Mouse (Mus musculus) kidney, adult 2 months (tissue): ENCODE data around the gene Fkbp10. TPM values are rescaled to one million over a fixed set of nuclear protein-coding genes. Genes with fewer than 3 reads are reported as not detected.

Experiments
- DNase-seq: peaks from one replicate; pipeline ENCODE4 v3.0.0; 2021
- H3K27ac ChIP-seq: fragments of 200-500 bp; 2 replicates; pipeline ENCODE4 v1.5.1; 2012; ENCODE audit warnings: low read depth, low read length, control low read depth, inconsistent platforms; ENCODE audit not compliant: insufficient read depth
- H3K27me3 ChIP-seq: fragments of 200-500 bp; replicated peaks from 2 replicates; pipeline ENCODE4 v1.6.1; 2012; ENCODE audit warnings: mild to moderate bottlenecking, moderate library complexity, low read length, inconsistent platforms; ENCODE audit not compliant: control insufficient read depth, insufficient read depth
- H3K36me3 ChIP-seq: fragments of 200-500 bp; 2 replicates; pipeline ENCODE4 v1.6.1; 2012; ENCODE audit warnings: mild to moderate bottlenecking, moderate library complexity, low read length, inconsistent platforms; ENCODE audit not compliant: control insufficient read depth, insufficient read depth
- H3K4me1 ChIP-seq: fragments of 200-500 bp; 2 replicates; pipeline ENCODE4 v1.6.1; 2011; ENCODE audit warnings: low read length; ENCODE audit not compliant: control insufficient read depth, insufficient read depth
- H3K4me3 ChIP-seq: fragments of 200-500 bp; 2 replicates; pipeline ENCODE4 v1.5.1; 2011; ENCODE audit warnings: mild to moderate bottlenecking, low read depth, low read length, control low read depth; ENCODE audit not compliant: insufficient read depth
- CTCF ChIP-seq: fragments of 200-500 bp; conservative IDR thresholded peaks from 2 replicates; pipeline ENCODE4 v1.5.1; 2011; ENCODE audit warnings: low read depth, mild to moderate bottlenecking, control low read depth, low read length, moderate library complexity, mixed read lengths; ENCODE audit not compliant: insufficient read depth, insufficient read length
- POLR2A ChIP-seq: fragments of 200-500 bp; IDR thresholded peaks from one replicate; pipeline ENCODE4 v1.6.1; 2011; ENCODE audit warnings: low read depth, low read length, control low read depth
- WGBS: fragments of 180-500 bp; shearing (Covaris S2); methylation state at CpG from one replicate; pipeline ENCODE4 v1.1.7; 2018; 5-methylcytosine and 5-hydroxymethylcytosine counted together
- polyA plus RNA-seq: library from polyadenylated mRNA; depleted of rRNA; stranded (reverse); fragments of >200 nt; gene quantifications from 2 replicates; pipeline ENCODE4 v1.2.3, GENCODE M21; 2012

Fkbp10 gene
- polyA plus RNA-seq, 1 experiment = 12.5 TPM

DNA sequence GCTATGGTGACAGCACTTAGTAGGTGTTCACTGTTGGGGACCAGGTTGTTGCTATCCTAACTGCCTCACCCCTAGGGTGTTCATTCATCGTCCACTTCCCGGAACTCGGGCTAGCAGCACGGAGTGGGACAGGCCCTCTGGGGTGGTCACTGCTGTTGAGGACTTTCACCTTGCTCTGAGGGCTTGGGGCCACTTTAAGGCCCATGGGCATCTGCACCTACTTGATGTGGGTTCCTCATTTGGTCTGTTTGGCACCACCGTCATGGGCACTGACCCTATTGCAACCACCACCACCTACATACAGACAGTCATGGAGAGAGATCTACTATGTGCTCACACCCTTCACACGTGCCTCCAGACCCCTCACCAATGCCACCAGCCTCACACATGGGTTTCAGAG lies 28.4 kb upstream of the Fkbp10 start:
- Histone ChIP-seq H3K27me3 (no peaks in the 10 kb centered on the region), H3K27ac (peak overlapping the region; percentile 49), H3K4me1 (peaks cover 44% of the 10 kb centered on the region), H3K36me3 (peaks cover 14% of the 10 kb centered on the region), H3K4me3 (no peak overlapping the region)
- WGBS = 66% methylated on average over 6 of the region's 6 CpGs
- no peak for DNase-seq
- TF ChIP-seq POLR2A (no peak), CTCF (no peak)

DNA sequence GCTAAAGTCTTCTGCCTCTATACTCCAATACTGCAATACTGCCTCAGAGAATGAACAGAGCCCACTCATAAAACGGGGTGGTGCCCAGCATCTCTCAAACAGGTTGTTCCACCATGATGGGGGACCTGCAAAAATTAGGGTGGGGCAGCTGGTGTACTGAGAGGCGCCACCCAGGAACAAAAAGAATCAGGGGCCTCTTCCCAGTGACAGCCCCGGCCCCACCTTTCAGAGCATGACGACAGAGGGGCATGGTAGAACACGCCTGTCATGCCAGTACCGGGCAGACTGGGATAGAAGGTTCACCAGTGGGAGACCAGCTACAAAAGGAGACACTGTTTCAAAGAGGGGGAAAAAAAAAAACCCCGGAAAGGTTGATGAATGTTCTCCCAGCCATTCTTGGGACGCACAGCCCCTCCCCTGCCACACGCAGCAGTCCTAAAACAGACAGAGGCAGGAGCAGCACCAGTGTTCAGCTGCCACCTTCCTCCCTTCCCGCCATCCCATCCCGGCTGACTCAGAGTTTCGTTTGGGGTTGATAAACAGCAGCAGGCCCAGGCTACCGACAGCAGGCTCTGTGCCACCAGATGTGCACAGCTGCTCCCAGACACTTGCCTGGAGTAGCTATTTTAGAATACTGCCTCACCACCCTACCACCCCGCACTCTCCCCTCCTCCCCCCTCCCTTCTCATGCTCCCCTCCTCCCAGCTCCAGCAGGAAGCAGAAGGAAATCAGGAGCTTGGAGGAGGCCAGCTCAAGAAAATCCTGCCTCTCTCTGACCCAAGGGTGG lies 27.7 kb upstream of the Fkbp10 start:
- no peak for TF ChIP-seq POLR2A
- TF ChIP-seq CTCF = no peak
- no peaks in the 10 kb centered on the region for H3K27me3 ChIP-seq
- WGBS = 29% methylated on average over 14 of the region's 14 CpGs
- H3K27ac ChIP-seq = peak overlapping the region; percentile 84
- H3K4me3 ChIP-seq = no peak overlapping the region
- peak; percentile 80 for DNase-seq
- peaks cover 49% of the 10 kb centered on the region for H3K4me1 ChIP-seq
- H3K36me3 ChIP-seq = peaks cover 14% of the 10 kb centered on the region

DNA sequence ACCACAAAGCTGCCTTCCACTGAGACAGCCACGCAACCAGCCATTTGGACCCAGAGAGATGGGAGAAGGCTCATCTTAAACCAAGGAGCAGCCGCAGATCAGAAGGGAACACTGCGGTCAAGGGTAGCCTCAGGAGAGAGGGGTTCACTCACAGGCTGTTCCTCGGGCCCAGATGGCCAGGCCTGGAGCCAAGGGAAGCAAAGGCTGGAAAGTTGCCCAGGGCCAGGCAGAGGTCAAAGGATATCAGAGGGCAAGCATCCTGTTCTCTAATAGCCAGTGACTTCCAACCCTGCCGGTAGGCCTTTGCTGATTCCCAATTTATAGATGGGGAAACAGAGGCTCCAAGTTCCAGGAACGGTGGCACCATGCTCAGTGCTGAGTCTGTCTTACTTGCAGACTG lies 26.9 kb upstream of the Fkbp10 start:
- TF ChIP-seq POLR2A = no peak
- TF ChIP-seq CTCF = no peak
- peak; percentile 95 for DNase-seq
- Histone ChIP-seq H3K27me3 (no peaks in the 10 kb centered on the region), H3K4me1 (peaks cover 57% of the 10 kb centered on the region), H3K27ac (peak overlapping the region; percentile 84), H3K4me3 (no peak overlapping the region; the same call in 1 of the 2 replicates), H3K36me3 (peaks cover 10% of the 10 kb centered on the region)
- WGBS = 30% methylated on average over 6 of the region's 6 CpGs

DNA sequence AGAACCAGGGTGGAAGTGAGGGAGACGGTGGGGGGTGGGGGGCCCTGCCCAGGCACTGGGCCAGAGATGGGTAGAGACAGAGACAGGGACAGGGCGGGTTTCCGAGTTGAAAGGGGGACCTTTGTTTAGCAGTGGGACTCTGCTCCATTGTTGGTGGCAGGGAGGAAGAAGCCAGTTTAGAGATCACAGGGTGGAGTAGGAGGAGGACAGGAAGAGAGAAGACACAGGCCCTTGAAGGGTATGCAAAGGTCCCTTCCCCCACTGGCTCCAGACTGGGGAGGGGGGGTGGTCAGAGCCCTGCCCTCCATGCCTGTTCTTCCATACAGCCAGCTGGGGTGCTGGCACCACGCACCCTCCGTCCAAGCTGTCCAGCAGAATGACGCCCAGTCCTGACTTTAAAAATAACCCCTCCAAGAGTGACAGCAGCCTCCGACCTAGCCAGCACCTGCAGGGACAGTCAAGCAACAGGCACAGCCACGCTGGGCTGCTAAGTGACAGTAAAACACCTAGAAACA lies 25.5 kb upstream of the Fkbp10 start:
- Histone ChIP-seq H3K4me3 (no peak overlapping the region), H3K4me1 (peaks cover 69% of the 10 kb centered on the region), H3K27me3 (no peaks in the 10 kb centered on the region), H3K36me3 (peaks cover 8% of the 10 kb centered on the region), H3K27ac (peak overlapping the region; percentile 73)
- 28% methylated on average over 8 of the region's 8 CpGs for WGBS
- peak; percentile 87 for DNase-seq
- no peak for TF ChIP-seq CTCF
- no peak for TF ChIP-seq POLR2A

DNA sequence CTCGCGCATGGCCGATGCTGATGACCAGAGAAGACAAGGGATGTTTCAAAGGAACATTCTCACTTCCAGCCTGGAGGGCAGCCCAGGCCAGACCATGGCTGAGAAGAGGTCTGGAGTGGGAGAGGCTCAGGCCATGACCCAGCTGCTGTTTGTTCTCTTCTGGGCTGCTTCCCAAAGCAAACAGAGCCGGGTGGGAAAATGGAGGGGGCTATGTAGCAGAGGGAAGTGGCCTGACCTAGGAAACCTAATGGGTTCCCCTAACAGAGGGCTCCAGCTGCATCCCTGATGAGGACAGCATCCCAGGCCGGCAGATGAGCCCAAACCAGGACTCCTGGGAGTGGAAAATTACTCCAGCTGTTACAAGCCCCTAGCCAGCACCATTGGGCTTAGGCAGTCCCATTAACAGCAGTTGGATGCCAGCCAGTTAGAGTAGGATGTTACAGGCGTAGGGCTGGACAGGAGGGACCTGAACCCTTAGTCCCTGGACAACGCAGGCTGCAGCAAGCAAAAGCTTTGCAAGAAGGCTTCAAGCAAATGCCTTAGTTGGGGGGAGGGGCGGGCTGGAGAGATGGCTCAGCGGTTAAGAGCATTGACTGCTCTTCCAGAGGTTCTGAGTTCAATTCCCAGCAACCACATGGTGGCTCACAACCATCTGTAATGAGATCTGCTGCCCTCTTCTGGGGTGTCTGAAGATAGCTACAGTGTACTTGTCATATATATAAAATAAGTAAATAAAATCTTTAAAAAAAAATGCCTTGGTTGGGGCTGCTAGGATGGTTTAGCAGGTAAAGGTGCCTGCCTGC lies 24.2 kb upstream of the Fkbp10 start:
- Histone ChIP-seq H3K4me1 (peaks cover 73% of the 10 kb centered on the region), H3K27ac (peak overlapping the region; percentile 73), H3K4me3 (no peak overlapping the region), H3K36me3 (no peaks in the 10 kb centered on the region), H3K27me3 (no peaks in the 10 kb centered on the region)
- TF ChIP-seq CTCF = no peak
- TF ChIP-seq POLR2A = no peak
- DNase-seq = peak; percentile 92
- whole genome bisulfite sequencing = 32% methylated on average over 9 of the region's 9 CpGs

DNA sequence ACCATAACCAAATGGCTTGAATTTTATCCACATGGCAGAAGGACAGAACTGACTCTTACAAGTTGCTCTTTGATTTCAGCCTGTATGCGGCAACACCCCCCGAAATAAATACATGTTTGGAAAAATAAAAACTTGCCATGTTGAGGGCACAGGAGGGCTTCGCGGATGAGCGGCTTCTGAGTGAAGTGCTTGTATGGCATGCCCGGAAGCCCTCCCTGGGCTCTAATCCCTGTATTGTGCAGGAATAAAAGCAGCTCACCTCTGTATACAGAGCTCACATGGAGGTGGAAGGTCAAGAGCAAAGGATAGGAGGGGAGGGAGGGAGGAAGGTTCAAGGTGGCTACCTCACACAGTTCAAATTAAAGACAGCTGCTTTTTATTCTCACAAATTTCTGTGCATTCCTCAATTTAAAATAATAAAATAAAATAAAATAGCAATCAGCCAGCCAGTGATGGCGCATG lies 23.6 kb upstream of the Fkbp10 start:
- Histone ChIP-seq H3K36me3 (no peaks in the 10 kb centered on the region), H3K4me1 (peaks cover 68% of the 10 kb centered on the region), H3K27me3 (no peaks in the 10 kb centered on the region), H3K4me3 (no peak overlapping the region), H3K27ac (peak overlapping the region; percentile 21; the same call in 1 of the 2 replicates)
- TF ChIP-seq CTCF (no peak), POLR2A (no peak)
- 65% methylated on average over 7 of the region's 7 CpGs for WGBS
- DNase-seq = no peak
